Mouse (Mus musculus) brain, embryonic 14.5 days (tissue): Measurements from ENCODE around the gene G6pc3.

Source experiments
- CTCF ChIP-seq: fragments of 200-500 bp; IDR thresholded peaks from 2 replicates; pipeline ENCODE4 v1.5.1; 2012; ENCODE audit warnings: inconsistent platforms, mild to moderate bottlenecking, moderate library complexity, borderline replicate concordance; ENCODE audit not compliant: insufficient read depth, insufficient read length; ENCODE audit errors: extremely low read depth
- POLR2A ChIP-seq: fragments of 200-500 bp; IDR thresholded peaks from 2 replicates; pipeline ENCODE4 v1.6.1; 2012; ENCODE audit warnings: mild to moderate bottlenecking, inconsistent platforms, borderline replicate concordance; ENCODE audit not compliant: poor library complexity, insufficient read depth, insufficient read length, severe bottlenecking; ENCODE audit errors: extremely low read depth

DNA sequence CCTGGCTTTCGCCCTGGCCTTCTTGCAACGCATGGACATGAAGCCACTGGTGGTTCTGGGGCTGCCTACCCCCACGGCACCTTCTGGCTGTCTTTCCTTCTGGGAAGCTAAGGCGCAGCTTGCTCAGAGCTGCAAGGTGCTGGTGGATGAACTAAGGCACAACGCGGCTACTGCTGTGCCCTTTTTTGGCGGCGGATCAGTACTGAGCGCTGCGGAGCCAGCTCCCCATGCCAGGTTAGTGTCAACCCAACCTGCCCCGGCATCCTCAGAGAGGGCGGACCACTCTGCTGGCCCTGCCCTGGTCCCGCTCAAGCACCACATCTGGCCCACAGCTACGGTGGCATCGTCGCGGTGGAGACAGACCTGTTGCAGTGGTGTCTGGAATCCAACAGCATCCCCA lies 42.9 kb upstream of the G6pc3 start:
- TF ChIP-seq CTCF (no peak), POLR2A (no peak)
